Mouse (Mus musculus): ENCODE measurements at regions not wholly inside any gene's neighbourhood (a gene's known extent, or its start where the extent isn't known, plus 50 kb on each side); places are given as distances from the start of the nearest gene placed in this dataset.

GRCm38 (mm10) chr9:41378627-41379231 is 217.2 kb upstream of the Ubash3b start:
- TF ChIP-seq CTCF (IDR thresholded peaks at IDR 0.05; ENCODE audit: borderline replicate concordance, insufficient read depth, low read length), result no peak
- TF ChIP-seq POLR2A (IDR thresholded peaks at IDR 0.05; ENCODE audit: low read depth, low read length), result no peak
